Mouse (Mus musculus): ENCODE measurements around the gene Slc44a5. TPM values are rescaled to one million over a fixed set of nuclear protein-coding genes. Genes with fewer than 3 reads are reported as not detected.
"Not testable (repeated sequence)": the region's sequence is repeated elsewhere in the genome, so short reads cannot be mapped to it uniquely, and the experiment has no call there.

The Slc44a5 gene
- polyA plus RNA-seq, 1 experiment from 2014 or later, result 0.25 TPM

- no peak overlapping the region for H3K4me2 ChIP-seq
- H3K36me3 ChIP-seq, result no peaks in the 10 kb centered on the region
- H3K27me3 ChIP-seq, result no peaks in the 10 kb centered on the region
- no peaks in the 10 kb centered on the region for H3K9me3 ChIP-seq
- no peak overlapping the region for H3K9ac ChIP-seq
- no peak for ATAC-seq (ENCODE audit: borderline replicate concordance, extremely low read depth, low FRiP score, low TSS enrichment)
- H3K4me1 ChIP-seq, result no peaks in the 10 kb centered on the region
- H3K4me3 ChIP-seq, result no peak overlapping the region
- H3K27ac ChIP-seq, result no peak overlapping the region
- WGBS, result 80% methylated on average over 3 of the region's 3 CpGs
Measured at GRCm38 (mm10) chr3:154136501-154136900, 163.3 kb downstream of the Slc44a5 start.

GRCm38 (mm10) chr3:154141346-154141745, 168.1 kb downstream of the Slc44a5 start:
- H3K9ac ChIP-seq, result no peak overlapping the region
- no peak overlapping the region for H3K4me3 ChIP-seq
- ATAC-seq (ENCODE audit: borderline replicate concordance, extremely low read depth, low FRiP score, low TSS enrichment), result no peak
- no peaks in the 10 kb centered on the region for H3K27me3 ChIP-seq
- no peak overlapping the region for H3K4me2 ChIP-seq
- no peaks in the 10 kb centered on the region for H3K4me1 ChIP-seq
- H3K9me3 ChIP-seq, result no peaks in the 10 kb centered on the region
- no peaks in the 10 kb centered on the region for H3K36me3 ChIP-seq
- 60% methylated on average over 4 of the region's 4 CpGs for WGBS
- H3K27ac ChIP-seq, result no peak overlapping the region

- no peak for ATAC-seq (ENCODE audit: borderline replicate concordance, extremely low read depth, low FRiP score, low TSS enrichment)
- 76% methylated on average over 4 of the region's 4 CpGs for WGBS
Measured at GRCm38 (mm10) chr3:154142618-154143017, 169.4 kb downstream of the Slc44a5 start.

GRCm38 (mm10) chr3:154145750-154146149, 172.5 kb downstream of the Slc44a5 start:
- no peaks in the 10 kb centered on the region for H3K4me1 ChIP-seq
- no peaks in the 10 kb centered on the region for H3K27me3 ChIP-seq
- no peak overlapping the region for H3K4me3 ChIP-seq
- no peak overlapping the region for H3K27ac ChIP-seq
- no peak overlapping the region for H3K4me2 ChIP-seq
- H3K36me3 ChIP-seq, result no peaks in the 10 kb centered on the region
- H3K9me3 ChIP-seq, result no peaks in the 10 kb centered on the region
- 72% methylated on average over 4 of the region's 4 CpGs for WGBS
- no peak overlapping the region for H3K9ac ChIP-seq
- no peak for ATAC-seq (ENCODE audit: borderline replicate concordance, extremely low read depth, low FRiP score, low TSS enrichment)

More at GRCm38 (mm10) chr3:154142618-154143017, 169.4 kb downstream of the Slc44a5 start:
- Histone ChIP-seq H3K9ac (no peak overlapping the region), H3K9me3 (no peaks in the 10 kb centered on the region), H3K4me2 (no peak overlapping the region), H3K27ac (no peak overlapping the region), H3K27me3 (no peaks in the 10 kb centered on the region), H3K4me1 (no peaks in the 10 kb centered on the region), H3K4me3 (no peak overlapping the region), H3K36me3 (no peaks in the 10 kb centered on the region)

GRCm38 (mm10) chr3:154149778-154150177, 176.5 kb downstream of the Slc44a5 start:
- no peak overlapping the region for H3K4me2 ChIP-seq
- ATAC-seq (ENCODE audit: borderline replicate concordance, extremely low read depth, low FRiP score, low TSS enrichment), result no peak
- H3K27me3 ChIP-seq, result no peaks in the 10 kb centered on the region
- H3K4me1 ChIP-seq, result no peaks in the 10 kb centered on the region
- H3K9ac ChIP-seq, result no peak overlapping the region
- H3K36me3 ChIP-seq, result no peaks in the 10 kb centered on the region
- no peak overlapping the region for H3K27ac ChIP-seq
- 72% methylated on average over 4 of the region's 4 CpGs for WGBS
- no peak overlapping the region for H3K4me3 ChIP-seq
- no peaks in the 10 kb centered on the region for H3K9me3 ChIP-seq

GRCm38 (mm10) chr3:154153541-154153940, 180.3 kb downstream of the Slc44a5 start:
- not testable (repeated sequence) for H3K27me3 ChIP-seq; H3K9ac ChIP-seq; H3K9me3 ChIP-seq; H3K4me1 ChIP-seq; H3K36me3 ChIP-seq; H3K4me3 ChIP-seq; ATAC-seq (ENCODE audit: borderline replicate concordance, extremely low read depth, low FRiP score, low TSS enrichment); H3K4me2 ChIP-seq; H3K27ac ChIP-seq
- 58% methylated on average over 3 of the region's 3 CpGs for WGBS

GRCm38 (mm10) chr3:154165882-154166281, 192.6 kb downstream of the Slc44a5 start:
- Histone ChIP-seq H3K9me3 (no peaks in the 10 kb centered on the region), H3K27me3 (no peaks in the 10 kb centered on the region), H3K4me2 (no peak overlapping the region), H3K27ac (no peak overlapping the region), H3K9ac (no peak overlapping the region), H3K4me1 (no peaks in the 10 kb centered on the region), H3K36me3 (no peaks in the 10 kb centered on the region), H3K4me3 (no peak overlapping the region)
- 81% methylated on average over 4 of the region's 4 CpGs for WGBS
- ATAC-seq (ENCODE audit: borderline replicate concordance, extremely low read depth, low FRiP score, low TSS enrichment), result no peak

- Histone ChIP-seq H3K9me3 (no peaks in the 10 kb centered on the region), H3K27ac (no peak overlapping the region), H3K9ac (no peak overlapping the region), H3K27me3 (no peaks in the 10 kb centered on the region), H3K36me3 (no peaks in the 10 kb centered on the region), H3K4me3 (no peak overlapping the region), H3K4me1 (no peaks in the 10 kb centered on the region), H3K4me2 (no peak overlapping the region)
- ATAC-seq (ENCODE audit: borderline replicate concordance, extremely low read depth, low FRiP score, low TSS enrichment), result peak; percentile 14; the same call in 1 of the 2 replicates
- WGBS, result 58% methylated on average over 10 of the region's 10 CpGs
Measured at GRCm38 (mm10) chr3:154171881-154172592, 198.8 kb downstream of the Slc44a5 start.

- no peak overlapping the region for H3K9ac ChIP-seq
- H3K9me3 ChIP-seq, result no peaks in the 10 kb centered on the region
- H3K36me3 ChIP-seq, result no peaks in the 10 kb centered on the region
- no peaks in the 10 kb centered on the region for H3K4me1 ChIP-seq
- 85% methylated on average over 5 of the region's 5 CpGs for WGBS
- no peaks in the 10 kb centered on the region for H3K27me3 ChIP-seq
- H3K4me2 ChIP-seq, result no peak overlapping the region
- H3K4me3 ChIP-seq, result no peak overlapping the region
- H3K27ac ChIP-seq, result no peak overlapping the region
- no peak for ATAC-seq (ENCODE audit: borderline replicate concordance, extremely low read depth, low FRiP score, low TSS enrichment)
Measured at GRCm38 (mm10) chr3:154172593-154172965, 199.3 kb downstream of the Slc44a5 start.

GRCm38 (mm10) chr3:154173556-154173955, 200.3 kb downstream of the Slc44a5 start:
- H3K4me3 ChIP-seq, result no peak overlapping the region
- no peaks in the 10 kb centered on the region for H3K9me3 ChIP-seq
- H3K9ac ChIP-seq, result no peak overlapping the region
- ATAC-seq (ENCODE audit: borderline replicate concordance, extremely low read depth, low FRiP score, low TSS enrichment), result no peak
- no peak overlapping the region for H3K4me2 ChIP-seq
- H3K36me3 ChIP-seq, result no peaks in the 10 kb centered on the region
- no peak overlapping the region for H3K27ac ChIP-seq
- WGBS, result 84% methylated on average over 1 of the region's 1 CpGs
- no peaks in the 10 kb centered on the region for H3K27me3 ChIP-seq
- H3K4me1 ChIP-seq, result no peaks in the 10 kb centered on the region

- Histone ChIP-seq H3K4me1 (no peaks in the 10 kb centered on the region), H3K27ac (no peak overlapping the region), H3K4me3 (no peak overlapping the region), H3K4me2 (no peak overlapping the region), H3K27me3 (no peaks in the 10 kb centered on the region), H3K36me3 (no peaks in the 10 kb centered on the region), H3K9ac (no peak overlapping the region), H3K9me3 (no peaks in the 10 kb centered on the region)
- no peak for ATAC-seq (ENCODE audit: borderline replicate concordance, extremely low read depth, low FRiP score, low TSS enrichment)
- WGBS, result 54% methylated on average over 9 of the region's 9 CpGs
Measured at GRCm38 (mm10) chr3:154174031-154174430, 200.8 kb downstream of the Slc44a5 start.

GRCm38 (mm10) chr3:154174766-154175165, 201.5 kb downstream of the Slc44a5 start:
- Histone ChIP-seq H3K9me3 (no peaks in the 10 kb centered on the region), H3K4me2 (no peak overlapping the region), H3K27ac (no peak overlapping the region), H3K36me3 (no peaks in the 10 kb centered on the region), H3K4me3 (no peak overlapping the region), H3K4me1 (no peaks in the 10 kb centered on the region), H3K9ac (no peak overlapping the region), H3K27me3 (no peaks in the 10 kb centered on the region)
- no peak for ATAC-seq (ENCODE audit: borderline replicate concordance, extremely low read depth, low FRiP score, low TSS enrichment)
- WGBS, result 85% methylated on average over 7 of the region's 7 CpGs
